Mouse (Mus musculus): Measurements from ENCODE around the gene Coro2b. TPM values are rescaled to one million over a fixed set of nuclear protein-coding genes. Genes with fewer than 3 reads are reported as not detected.

Gene Coro2b
- total RNA-seq, 2 experiments from 2014 or later, result 178 to 185 TPM

- Histone ChIP-seq H3K27ac (peak overlapping the region; percentile 88), H3K4me3 (no peak overlapping the region)
- intact Hi-C loops (cut with DNase I), result no loop called here
- no peak for DNase-seq (ENCODE audit: extremely low spot score in 1 of 2, low spot score in 2 of 2)
- TF ChIP-seq CTCF (IDR thresholded peaks at IDR 0.05), result peak; percentile 42
These were observed 45.7 kb downstream of the Coro2b start for GRCm38 (mm10) chr9:62491104-62491503.

DNA sequence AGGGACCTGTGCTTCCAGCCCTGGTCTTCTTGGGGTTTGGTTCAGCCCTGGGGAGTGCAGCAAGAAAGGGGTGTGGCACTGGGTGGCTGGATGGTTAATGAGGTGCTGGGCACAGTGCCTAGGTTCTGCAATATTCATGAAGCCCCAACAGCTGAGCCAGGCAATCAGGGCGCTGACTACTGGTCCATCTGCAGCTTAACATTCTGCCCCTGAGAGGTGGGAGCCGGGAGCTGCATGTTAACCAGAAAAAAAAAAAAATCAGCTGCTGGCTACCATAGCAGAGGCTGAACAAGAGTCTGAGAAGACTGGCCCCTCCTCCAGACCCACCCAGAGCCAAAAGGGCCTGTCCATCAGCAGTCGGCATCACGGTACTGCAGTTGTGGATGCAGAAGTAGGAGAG is 52.7 kb downstream of the Coro2b start:
- peak overlapping the region; percentile 6; the same call in 1 of the 2 replicates for H3K27ac ChIP-seq
- intact Hi-C loops (cut with DNase I), result no loop called here
- TF ChIP-seq CTCF (IDR thresholded peaks at IDR 0.05), result no peak; the same call in none of the 2 replicates
- no peak overlapping the region for H3K4me3 ChIP-seq
- DNase-seq (ENCODE audit: extremely low spot score in 1 of 2, low spot score in 2 of 2), result no peak

- TF ChIP-seq CTCF (IDR thresholded peaks at IDR 0.05), result no peak
- no peak overlapping the region for H3K4me3 ChIP-seq
- DNase-seq (ENCODE audit: extremely low spot score in 1 of 2, low spot score in 2 of 2), result no peak
- intact Hi-C loops (cut with DNase I), result no loop called here
- H3K27ac ChIP-seq, result no peak overlapping the region
These were observed 54.1 kb downstream of the Coro2b start for GRCm38 (mm10) chr9:62482788-62483187.

GRCm38 (mm10) chr9:62480898-62481642 is 55.8 kb downstream of the Coro2b start:
- Histone ChIP-seq H3K27ac (peak overlapping the region; percentile 76), H3K4me3 (no peak overlapping the region)
- no peak for DNase-seq (ENCODE audit: extremely low spot score in 1 of 2, low spot score in 2 of 2)
- no peak for TF ChIP-seq CTCF (IDR thresholded peaks at IDR 0.05)
- intact Hi-C loops (cut with DNase I), result no loop called here

- Histone ChIP-seq H3K4me3 (no peak overlapping the region), H3K27ac (peak overlapping the region; percentile 76; the same call in 1 of the 2 replicates)
- intact Hi-C loops (cut with DNase I), result no loop called here
- no peak for DNase-seq (ENCODE audit: extremely low spot score in 1 of 2, low spot score in 2 of 2)
- no peak for TF ChIP-seq CTCF (IDR thresholded peaks at IDR 0.05)
These were observed 56.7 kb downstream of the Coro2b start for GRCm38 (mm10) chr9:62480149-62480548.

- intact Hi-C loops (cut with DNase I), result loop anchor here (2.0 to 10.0 kb wide), 3 partner anchors 30 to 298 kb away; no protein-coding TSS in a partner anchor
- peak; percentile 72 to 88 for DNase-seq (ENCODE audit: extremely low spot score in 1 of 2, low spot score in 2 of 2)
- TF ChIP-seq CTCF (IDR thresholded peaks at IDR 0.05), result no peak; the same call in 1 of the 2 replicates
- Histone ChIP-seq H3K27ac (peak overlapping the region; percentile 82), H3K4me3 (no peak overlapping the region)
These were observed 59.9 kb downstream of the Coro2b start for GRCm38 (mm10) chr9:62476782-62477487.

GRCm38 (mm10) chr9:62474206-62474605 is 62.6 kb downstream of the Coro2b start:
- no peak overlapping the region for H3K27ac ChIP-seq
- no peak for DNase-seq (ENCODE audit: extremely low spot score in 1 of 2, low spot score in 2 of 2)
- intact Hi-C loops (cut with DNase I), result loop anchor here (5.0 to 10.0 kb wide), 2 partner anchors 177 to 301 kb away; no protein-coding TSS in a partner anchor
- H3K4me3 ChIP-seq, result no peak overlapping the region
- TF ChIP-seq CTCF (IDR thresholded peaks at IDR 0.05), result no peak

DNA sequence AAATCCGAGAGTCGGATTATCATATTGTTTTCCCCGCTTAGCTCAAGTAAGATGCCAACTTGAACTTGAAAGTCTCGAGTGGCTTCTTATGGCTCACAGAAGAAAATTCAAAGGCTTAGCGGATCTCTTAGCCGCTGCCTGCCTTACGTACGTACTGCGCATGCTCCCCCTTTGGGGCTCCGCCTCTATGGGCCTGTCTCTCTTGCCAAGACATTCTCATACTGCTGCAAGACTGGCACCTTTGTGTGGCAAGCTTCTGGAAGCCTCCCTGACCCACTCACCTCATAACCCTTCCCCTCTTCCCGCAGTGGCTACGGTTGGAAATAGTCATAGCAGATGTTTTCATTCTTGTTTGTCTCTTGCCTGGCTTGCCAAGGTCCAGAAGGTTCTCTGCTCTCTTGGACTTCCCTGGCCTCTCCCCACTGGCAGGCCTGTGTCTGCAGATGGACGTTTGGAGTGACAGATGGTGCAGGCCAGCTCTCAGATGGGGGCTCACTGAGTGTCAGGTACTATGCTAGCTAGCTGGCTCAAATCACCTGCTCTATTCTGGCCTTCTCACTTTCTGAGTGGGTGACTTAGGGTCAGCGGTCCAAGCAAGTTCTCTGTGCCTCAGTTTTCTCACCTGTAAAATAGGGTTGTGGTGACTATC is 65.2 kb downstream of the Coro2b start:
- H3K27ac ChIP-seq, result no peak overlapping the region
- intact Hi-C loops (cut with DNase I), result loop anchor here (2.0 to 10.0 kb wide), 3 partner anchors 65 to 303 kb away; partner anchors contain the start of gene Coro2b
- DNase-seq (ENCODE audit: extremely low spot score in 1 of 2, low spot score in 2 of 2), result no peak
- no peak for TF ChIP-seq CTCF (IDR thresholded peaks at IDR 0.05)
- no peak overlapping the region for H3K4me3 ChIP-seq

DNA sequence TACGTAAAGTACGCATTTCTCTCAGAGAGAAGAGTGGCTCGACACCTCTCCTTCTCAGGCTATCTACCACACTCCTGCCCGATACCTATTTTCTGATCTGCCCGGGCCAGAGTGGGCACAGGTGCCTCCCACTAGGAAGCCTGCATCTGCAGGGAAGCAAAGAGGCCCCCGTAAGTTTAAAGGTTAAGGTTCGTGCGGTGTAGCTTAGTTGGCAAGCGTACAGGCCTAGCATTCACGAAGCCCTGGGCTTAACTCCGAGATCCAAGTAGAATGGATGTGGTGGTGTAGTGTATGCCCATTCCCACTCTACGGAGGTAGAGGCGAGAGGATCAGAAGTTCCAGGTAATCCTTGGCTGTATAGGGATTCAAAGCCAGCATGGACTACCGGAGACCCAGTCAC is 65.8 kb downstream of the Coro2b start:
- H3K27ac ChIP-seq, result no peak overlapping the region
- TF ChIP-seq CTCF (IDR thresholded peaks at IDR 0.05), result no peak
- intact Hi-C loops (cut with DNase I), result loop anchor here (2.0 to 10.0 kb wide), 3 partner anchors 66 to 304 kb away; partner anchors contain the start of gene Coro2b
- no peak overlapping the region for H3K4me3 ChIP-seq
- DNase-seq (ENCODE audit: extremely low spot score in 1 of 2, low spot score in 2 of 2), result no peak

DNA sequence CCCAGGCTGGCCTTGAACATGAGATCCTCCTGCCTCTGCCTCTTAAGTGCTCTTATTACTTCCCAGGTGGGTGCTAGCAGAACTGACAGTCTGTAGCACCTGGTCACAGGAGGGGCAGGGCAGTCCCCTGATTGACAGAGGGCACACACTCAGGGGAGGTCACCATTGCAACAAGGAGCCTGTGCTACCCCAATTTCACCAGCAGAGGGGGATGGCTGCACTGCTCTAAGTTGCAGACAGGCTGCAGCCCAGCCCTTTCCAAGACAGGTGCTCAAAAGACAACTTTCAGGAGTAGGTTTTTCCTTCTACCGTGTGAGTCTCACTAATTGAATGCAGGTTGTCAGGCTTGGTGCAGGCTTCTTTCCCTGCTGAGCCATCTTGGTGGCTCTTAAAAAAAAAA is 66.4 kb downstream of the Coro2b start:
- H3K27ac ChIP-seq, result peak overlapping the region; percentile 56; the same call in 1 of the 2 replicates
- peak; percentile 78 to 82 for DNase-seq (ENCODE audit: extremely low spot score in 1 of 2, low spot score in 2 of 2)
- H3K4me3 ChIP-seq, result no peak overlapping the region
- intact Hi-C loops (cut with DNase I), result loop anchor here (1.0 to 10.0 kb wide), 4 partner anchors 66 to 304 kb away; partner anchors contain the start of gene Coro2b
- peak; percentile 100 for TF ChIP-seq CTCF (IDR thresholded peaks at IDR 0.05)

DNA sequence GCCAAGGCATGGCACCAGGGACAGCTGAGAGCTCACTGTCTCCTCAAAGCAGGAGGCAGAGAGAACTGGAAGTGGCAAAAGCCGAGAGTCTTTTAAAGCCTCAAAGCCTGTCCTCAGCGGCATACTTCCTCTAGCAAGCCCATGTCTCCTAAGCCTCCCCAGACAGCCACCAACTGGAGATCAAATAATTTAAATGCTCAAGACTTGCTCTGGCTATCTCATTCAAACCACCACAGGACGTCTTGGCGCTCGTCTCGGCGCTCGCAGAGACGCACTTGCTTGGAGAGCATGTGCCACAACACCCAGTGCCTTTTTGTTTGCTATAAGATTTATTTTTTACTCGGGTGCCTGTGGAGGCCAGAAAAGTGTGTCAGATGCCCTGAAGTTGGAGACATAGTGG is 67.1 kb downstream of the Coro2b start:
- Histone ChIP-seq H3K27ac (peak overlapping the region; percentile 56), H3K4me3 (no peak overlapping the region)
- DNase-seq (ENCODE audit: extremely low spot score in 1 of 2, low spot score in 2 of 2), result no peak
- TF ChIP-seq CTCF (IDR thresholded peaks at IDR 0.05), result no peak
- intact Hi-C loops (cut with DNase I), result loop anchor here (1.0 to 10.0 kb wide), 4 partner anchors 67 to 305 kb away; partner anchors contain the start of gene Coro2b
